In genomic region chr5:149520806-149521205, GRCm38 (mm10) we compare ENCODE assay signal across 24 mouse cellular contexts. TPM values are rescaled to one million over a fixed set of nuclear protein-coding genes. Genes with fewer than 3 reads are reported as not detected.
"Had no signal": no experiment of that assay in that cellular context is flagged by ENCODE, and none has a peak within 500 bp of the region (broad histone marks: within the 10 kb centered on the region; RNA-seq: fewer than 3 reads in every experiment).

No protein-coding gene starts in this region.

- H3K27me3 ChIP-seq: limb, embryonic 13.5 days; liver, embryonic 15.5 days; lung, embryonic 15.5 days; neural tube, embryonic 12.5 days; stomach, embryonic 15.5 days had no signal

- H3K4me1 ChIP-seq: liver, embryonic 12.5 days; liver, embryonic 15.5 days had no signal

- H3K27ac ChIP-seq: layer of hippocampus, adult 2 months; limb, embryonic 10.5 days; limb, embryonic 13.5 days; liver, embryonic 12.5 days; liver, embryonic 15.5 days; lung, embryonic 15.5 days; midbrain, embryonic 13.5 days; neural tube, embryonic 12.5 days; stomach, embryonic 15.5 days had no signal

- DNase-seq: kidney, adult 9 months; kidney, postnatal 25 days; layer of hippocampus, adult 9-11 months; liver; lung, adult 18-20 months; lung, postnatal 10 days; lung, postnatal 36 days; retina, postnatal 1 day; right cerebral cortex, postnatal 25 days; spleen, adult 18-20 months; thymus, postnatal 25 days had no signal

- H3K4me2 ChIP-seq: limb, embryonic 13.5 days; liver, embryonic 12.5 days; liver, embryonic 15.5 days; lung, embryonic 15.5 days; midbrain, embryonic 13.5 days; neural tube, embryonic 12.5 days; stomach, embryonic 15.5 days had no signal

- H3K4me3 ChIP-seq: layer of hippocampus, adult 2 months; limb, embryonic 10.5 days; limb, embryonic 13.5 days; liver, embryonic 12.5 days; liver, embryonic 15.5 days; lung, embryonic 15.5 days; megakaryocyte, embryonic 14.5 days; midbrain, embryonic 10.5 days; midbrain, embryonic 13.5 days; neural tube, embryonic 12.5 days; stomach, embryonic 15.5 days had no signal

- H3K36me3 ChIP-seq: limb, embryonic 10.5 days; limb, embryonic 13.5 days; liver, embryonic 12.5 days; liver, embryonic 15.5 days; lung, embryonic 15.5 days; midbrain, embryonic 10.5 days; midbrain, embryonic 13.5 days; neural tube, embryonic 12.5 days; stomach, embryonic 15.5 days had no signal

- H3K9ac ChIP-seq: limb, embryonic 13.5 days; liver, embryonic 12.5 days; liver, embryonic 15.5 days; lung, embryonic 15.5 days; midbrain, embryonic 13.5 days; neural tube, embryonic 12.5 days; stomach, embryonic 15.5 days had no signal

- H3K9me3 ChIP-seq: limb, embryonic 10.5 days; limb, embryonic 13.5 days; liver, embryonic 12.5 days; liver, embryonic 15.5 days; lung, embryonic 15.5 days; megakaryocyte, embryonic 14.5 days; midbrain, embryonic 10.5 days; midbrain, embryonic 13.5 days; stomach, embryonic 15.5 days had no signal

- ATAC-seq: liver, embryonic 12.5 days; midbrain, embryonic 13.5 days had no signal

RNA-seq across cellular contexts. Expression of gene Wdr95, which starts 7.7 kb away (rescaled TPM):
- polyA plus RNA-seq: kidney, embryonic 16.5 days; large intestine, adult 2 months; limb, embryonic 10.5 days; liver, embryonic 12.5 days; liver, embryonic 15.5 days; midbrain, embryonic 10.5 days had no signal
